Mouse (Mus musculus) heart, adult 2 months (tissue): ENCODE measurements at regions not wholly inside any gene's neighbourhood (a gene's known extent, or its start where the extent isn't known, plus 50 kb on each side); places are given as distances from the start of the nearest gene placed in this dataset.

ENCODE experiments used
- DNase-seq, 2 experiments: peaks; one replicate each; pipeline ENCODE4 v3.0.0; 2021
- H3K27ac ChIP-seq: fragments of 200-600 bp; 2 replicates; pipeline ENCODE4 v1.8.1; 2022
- H3K27me3 ChIP-seq: fragments of 200-500 bp; 2 replicates; pipeline ENCODE4 v1.6.1; 2012; ENCODE audit warnings: mild to moderate bottlenecking, low read length, inconsistent platforms, mixed read lengths; ENCODE audit not compliant: control insufficient read depth, insufficient read depth
- H3K36me3 ChIP-seq: fragments of 200-500 bp; 2 replicates; pipeline ENCODE4 v1.6.1; 2012; ENCODE audit warnings: low read length, inconsistent platforms; ENCODE audit not compliant: control insufficient read depth, insufficient read depth
- H3K4me1 ChIP-seq: fragments of 200-500 bp; 2 replicates; pipeline ENCODE4 v1.6.1; 2011; ENCODE audit warnings: low read length; ENCODE audit not compliant: control insufficient read depth, insufficient read depth
- H3K4me3 ChIP-seq: fragments of 200-600 bp; 2 replicates; pipeline ENCODE4 v1.8.1; 2022
- H3K79me2 ChIP-seq: fragments of 200-500 bp; replicated peaks from 2 replicates; pipeline ENCODE4 v1.6.1; 2012; ENCODE audit warnings: mild to moderate bottlenecking, inconsistent platforms, low read length, moderate library complexity, mixed read lengths; ENCODE audit not compliant: control insufficient read depth, insufficient read depth
- H3K9ac ChIP-seq: fragments of 200-500 bp; 2 replicates; pipeline ENCODE4 v1.6.1; 2012; ENCODE audit warnings: low read depth, mild to moderate bottlenecking, control low read depth, inconsistent platforms, low read length, mixed read lengths
- CTCF ChIP-seq: fragments of 200-600 bp; IDR thresholded peaks from 2 replicates; pipeline ENCODE4 v1.8.1; 2022; ENCODE audit warnings: antibody characterized with exemption, mild to moderate bottlenecking, moderate library complexity
- EP300 ChIP-seq: fragments of 200-500 bp; IDR thresholded peaks from 2 replicates; pipeline ENCODE4 v1.6.1; 2011; ENCODE audit warnings: low read depth, low read length, control low read depth; ENCODE audit not compliant: insufficient read depth
- POLR2A ChIP-seq: fragments of 200-500 bp; IDR thresholded peaks from 2 replicates; pipeline ENCODE4 v1.6.1; 2011; ENCODE audit warnings: mild to moderate bottlenecking, low read depth, low read length, control low read depth; ENCODE audit not compliant: insufficient read depth
- WGBS: fragments of 180-500 bp; shearing (Covaris S2); methylation state at CpG from one replicate; pipeline ENCODE4 v1.1.7; 2018; 5-methylcytosine and 5-hydroxymethylcytosine counted together
- intact Hi-C: fragments of 180-260 bp; cut with DNase I; formaldehyde crosslinking; loops from one replicate; pipeline ENCODE4 v1.15.1; 2025

- H3K27ac ChIP-seq, result no peak overlapping the region
- H3K4me3 ChIP-seq, result no peak overlapping the region
- TF ChIP-seq CTCF (peak; percentile 81), POLR2A (no peak), EP300 (no peak)
- intact Hi-C loops, result loop anchor here (2.0 kb wide), 1 partner anchor 152 kb away; no protein-coding TSS in a partner anchor
- no peaks in the 10 kb centered on the region for H3K79me2 ChIP-seq
- H3K27me3 ChIP-seq, result no peaks in the 10 kb centered on the region
- 65% methylated on average over 12 of the region's 12 CpGs for WGBS
- H3K4me1 ChIP-seq, result no peaks in the 10 kb centered on the region; the same call in 1 of the 2 replicates
- DNase-seq, result no peak
- H3K36me3 ChIP-seq, result no peaks in the 10 kb centered on the region
- H3K9ac ChIP-seq, result no peak overlapping the region
These were observed 180.5 kb downstream of the Trim29 start for GRCm38 (mm10) chr9:43491024-43491751.

GRCm38 (mm10) chr9:43492236-43493000, 181.8 kb downstream of the Trim29 start:
- intact Hi-C loops, result no loop called here
- Histone ChIP-seq H3K4me3 (no peak overlapping the region), H3K36me3 (no peaks in the 10 kb centered on the region), H3K27me3 (no peaks in the 10 kb centered on the region; the same call in 1 of the 2 replicates), H3K4me1 (no peaks in the 10 kb centered on the region; the same call in 1 of the 2 replicates), H3K27ac (no peak overlapping the region), H3K79me2 (no peaks in the 10 kb centered on the region), H3K9ac (no peak overlapping the region)
- TF ChIP-seq EP300, result no peak
- no peak for TF ChIP-seq CTCF
- no peak for TF ChIP-seq POLR2A
- no peak for DNase-seq
- WGBS, result 19% methylated on average over 7 of the region's 7 CpGs

DNA sequence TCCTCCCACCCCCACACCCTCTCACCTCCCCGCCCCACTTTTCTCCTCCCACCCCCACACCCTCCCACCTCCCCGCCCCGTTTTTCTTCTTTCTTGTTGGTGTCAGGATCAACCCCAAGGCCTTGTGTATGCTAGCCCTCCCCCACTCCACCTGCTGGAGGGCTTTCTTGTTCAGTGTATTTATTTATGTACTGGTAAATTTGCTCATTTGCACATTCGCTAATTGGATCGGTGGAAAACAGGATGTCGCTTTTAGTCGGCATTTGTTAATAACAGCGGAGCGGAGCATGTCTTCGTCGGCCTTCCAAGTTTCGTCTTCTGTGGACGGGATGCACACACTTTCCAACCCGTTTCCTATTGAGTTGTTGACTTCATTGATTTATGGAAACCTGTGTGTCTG, 187.9 kb downstream of the Trim29 start:
- Histone ChIP-seq H3K4me1 (no peaks in the 10 kb centered on the region), H3K27ac (no peak overlapping the region), H3K36me3 (no peaks in the 10 kb centered on the region), H3K79me2 (no peaks in the 10 kb centered on the region), H3K4me3 (no peak overlapping the region), H3K9ac (no peak overlapping the region), H3K27me3 (no peaks in the 10 kb centered on the region; the same call in 1 of the 2 replicates)
- intact Hi-C loops, result no loop called here
- DNase-seq, result no peak
- TF ChIP-seq EP300, result no peak
- TF ChIP-seq POLR2A, result no peak
- TF ChIP-seq CTCF, result no peak
- 69% methylated on average over 14 of the region's 14 CpGs for WGBS

- intact Hi-C loops, result no loop called here
- Histone ChIP-seq H3K27me3 (no peaks in the 10 kb centered on the region), H3K79me2 (no peaks in the 10 kb centered on the region), H3K27ac (0 out of 2 replicates have a peak overlapping the region, but pooled peaks have one; percentile 22), H3K4me3 (no peak overlapping the region; the same call in 1 of the 2 replicates), H3K4me1 (peaks cover 5% of the 10 kb centered on the region), H3K36me3 (no peaks in the 10 kb centered on the region), H3K9ac (no peak overlapping the region)
- DNase-seq, result no peak
- WGBS, result 13% methylated on average over 14 of the region's 14 CpGs
- TF ChIP-seq POLR2A (no peak), EP300 (no peak), CTCF (no peak)
These were observed 193.8 kb downstream of the Trim29 start for GRCm38 (mm10) chr9:43504270-43504932.

GRCm38 (mm10) chr9:43505856-43506255, 195.2 kb downstream of the Trim29 start:
- TF ChIP-seq CTCF, result no peak
- TF ChIP-seq EP300, result no peak
- TF ChIP-seq POLR2A, result no peak
- H3K4me1 ChIP-seq, result peaks cover 5% of the 10 kb centered on the region
- H3K4me3 ChIP-seq, result no peak overlapping the region
- H3K36me3 ChIP-seq, result no peaks in the 10 kb centered on the region
- H3K27me3 ChIP-seq, result no peaks in the 10 kb centered on the region
- WGBS, result 42% methylated on average over 4 of the region's 4 CpGs
- H3K27ac ChIP-seq, result no peak overlapping the region
- no peaks in the 10 kb centered on the region for H3K79me2 ChIP-seq
- no peak for DNase-seq
- intact Hi-C loops, result no loop called here
- H3K9ac ChIP-seq, result no peak overlapping the region
